Comparison of ENCODE assay signal across 22 mouse cellular contexts in genomic region chr11:81411251-81411650, GRCm38 (mm10).
"Had no signal": no experiment of that assay in that cellular context is flagged by ENCODE, and none has a peak within 500 bp of the region (broad histone marks: within the 10 kb centered on the region; RNA-seq: fewer than 3 reads in every experiment).

No protein-coding gene starts in this region.

- H3K4me3 ChIP-seq: layer of hippocampus, adult 2 months; limb, embryonic 12.5 days; limb, embryonic 15.5 days; liver, embryonic 12.5 days; liver, embryonic 15.5 days; lung, embryonic 15.5 days; midbrain, embryonic 12.5 days; midbrain, embryonic 15.5 days; neural tube, embryonic 12.5 days; neural tube, embryonic 15.5 days had no signal

- H3K27me3 ChIP-seq: limb, embryonic 12.5 days; limb, embryonic 15.5 days; liver, embryonic 12.5 days; liver, embryonic 15.5 days; lung, embryonic 15.5 days; midbrain, embryonic 12.5 days; midbrain, embryonic 15.5 days; neural tube, embryonic 12.5 days; neural tube, embryonic 15.5 days had no signal

- H3K27ac ChIP-seq: kidney, postnatal 0 days; layer of hippocampus, adult 2 months; limb, embryonic 12.5 days; limb, embryonic 15.5 days; liver, embryonic 12.5 days; liver, embryonic 15.5 days; lung, embryonic 15.5 days; macrophage; midbrain, embryonic 12.5 days; midbrain, embryonic 15.5 days; neural tube, embryonic 12.5 days; neural tube, embryonic 15.5 days had no signal

- DNase-seq: kidney, adult 2 months; kidney, postnatal 25 days; left cerebral cortex, postnatal 4 days; lung, adult 18-20 months; lung, postnatal 10 days; right cerebral cortex, adult 18-20 months; right cerebral cortex, postnatal 14 days; right cerebral cortex, postnatal 4 days; thymus, adult 18-20 months; thymus, postnatal 36 days had no signal

- H3K4me2 ChIP-seq: limb, embryonic 12.5 days; limb, embryonic 15.5 days; liver, embryonic 12.5 days; liver, embryonic 15.5 days; lung, embryonic 15.5 days; midbrain, embryonic 12.5 days; midbrain, embryonic 15.5 days; neural tube, embryonic 12.5 days; neural tube, embryonic 15.5 days had no signal

- H3K36me3 ChIP-seq: limb, embryonic 12.5 days; limb, embryonic 15.5 days; liver, embryonic 12.5 days; liver, embryonic 15.5 days; lung, embryonic 15.5 days; midbrain, embryonic 12.5 days; midbrain, embryonic 15.5 days; neural tube, embryonic 12.5 days; neural tube, embryonic 15.5 days had no signal

- H3K4me1 ChIP-seq: limb, embryonic 12.5 days; limb, embryonic 15.5 days; liver, embryonic 12.5 days; liver, embryonic 15.5 days; lung, embryonic 15.5 days; midbrain, embryonic 12.5 days; midbrain, embryonic 15.5 days; neural tube, embryonic 12.5 days; neural tube, embryonic 15.5 days had no signal
